Mouse (Mus musculus): ENCODE results near the gene Slc18b1. TPM values are rescaled to one million over a fixed set of nuclear protein-coding genes. Genes with fewer than 3 reads are reported as not detected.

Slc18b1 gene
- polyA plus RNA-seq, 1 experiment from 2014 or later, result 15.8 TPM

DNA sequence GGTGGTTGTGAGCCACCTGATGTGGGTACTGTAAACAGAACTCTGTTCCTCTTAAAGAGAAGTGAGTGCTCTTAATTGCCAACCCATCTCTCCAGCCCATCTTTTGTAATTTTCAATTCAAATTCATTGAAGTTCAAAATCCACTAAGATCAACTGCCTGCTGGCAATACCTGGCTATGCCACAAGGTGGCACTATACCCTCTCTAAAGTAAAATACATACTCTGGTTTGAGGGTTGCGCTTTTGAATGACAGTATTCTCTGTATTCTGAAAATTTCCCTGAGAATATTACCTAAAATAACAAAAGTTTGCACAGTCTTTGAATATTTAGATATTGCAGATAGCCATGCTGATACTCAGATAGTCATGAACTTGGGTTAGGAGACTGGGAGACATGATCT, 18.4 kb downstream of the Slc18b1 start:
- no peaks in the 10 kb centered on the region for H3K27me3 ChIP-seq (ENCODE audit: control insufficient read depth, insufficient read depth, low read length)
- no peak overlapping the region for H3K27ac ChIP-seq (ENCODE audit: low read depth, low read length)
- no peaks in the 10 kb centered on the region for H3K36me3 ChIP-seq (ENCODE audit: control insufficient read depth, insufficient read depth, low read length)
- no peak overlapping the region for H3K9ac ChIP-seq (ENCODE audit: low read length)
- ATAC-seq (ENCODE audit: insufficient read depth, low FRiP score, low TSS enrichment) (peak; percentile 28), DNase-seq (ENCODE audit: low spot score) (peak; percentile 72)
- H3K4me3 ChIP-seq (ENCODE audit: low read depth, low read length), result no peak overlapping the region
- H3K9me3 ChIP-seq (ENCODE audit: control insufficient read depth, low read length), result no peaks in the 10 kb centered on the region
- no peak overlapping the region for H3K4me2 ChIP-seq (ENCODE audit: low read depth)
- 60% methylated on average over 1 of the region's 1 CpGs for WGBS
- no peaks in the 10 kb centered on the region for H3K4me1 ChIP-seq (ENCODE audit: control insufficient read depth, insufficient read depth, low read length)

DNA sequence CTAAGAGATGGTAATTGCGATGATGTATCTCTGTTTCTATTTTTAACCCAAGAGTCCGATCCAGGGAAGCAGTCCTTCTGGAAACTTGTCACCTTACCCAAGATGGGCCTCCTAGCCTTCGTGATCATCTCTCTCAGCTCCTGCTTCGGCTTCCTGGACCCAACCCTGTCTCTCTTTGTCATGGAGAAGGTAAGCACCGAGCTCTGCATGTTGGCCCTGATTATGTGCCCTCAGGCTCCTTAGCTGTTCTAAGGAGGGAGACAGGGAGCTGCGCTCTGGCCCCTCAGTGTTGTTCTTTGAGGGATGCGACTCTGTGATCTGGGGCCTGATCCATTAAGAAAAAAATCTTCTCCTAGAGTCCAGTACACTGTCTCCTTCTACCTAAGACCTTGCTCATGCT, 19.5 kb downstream of the Slc18b1 start:
- DNase-seq (ENCODE audit: low spot score) (no peak), ATAC-seq (ENCODE audit: insufficient read depth, low FRiP score, low TSS enrichment) (no peak)
- no peaks in the 10 kb centered on the region for H3K4me1 ChIP-seq (ENCODE audit: control insufficient read depth, insufficient read depth, low read length)
- 91% methylated on average over 7 of the region's 7 CpGs for WGBS
- no peak overlapping the region for H3K27ac ChIP-seq (ENCODE audit: low read depth, low read length)
- H3K4me3 ChIP-seq (ENCODE audit: low read depth, low read length), result no peak overlapping the region
- H3K4me2 ChIP-seq (ENCODE audit: low read depth), result no peak overlapping the region
- no peaks in the 10 kb centered on the region for H3K9me3 ChIP-seq (ENCODE audit: control insufficient read depth, low read length)
- H3K27me3 ChIP-seq (ENCODE audit: control insufficient read depth, insufficient read depth, low read length), result no peaks in the 10 kb centered on the region
- no peak overlapping the region for H3K9ac ChIP-seq (ENCODE audit: low read length)
- H3K36me3 ChIP-seq (ENCODE audit: control insufficient read depth, insufficient read depth, low read length), result no peaks in the 10 kb centered on the region

DNA sequence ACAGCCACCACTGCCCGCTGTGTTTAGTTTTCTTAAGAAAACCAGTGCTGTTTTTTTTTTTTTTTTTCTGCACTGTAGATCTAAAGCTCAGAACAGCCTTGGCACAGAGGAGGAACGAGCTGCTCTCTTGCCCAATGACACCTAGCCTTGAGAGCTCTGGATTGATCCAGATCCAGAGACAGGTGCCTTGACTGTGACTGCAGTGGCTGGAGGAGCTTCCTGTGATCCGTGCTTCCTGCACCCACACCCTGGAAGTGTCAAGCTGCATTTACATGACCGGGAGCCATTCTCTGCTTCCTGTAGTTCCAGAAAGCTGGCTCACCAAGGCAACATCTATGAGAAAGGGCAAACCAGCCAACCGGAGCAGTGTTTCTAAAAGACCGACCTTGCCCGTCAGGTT, 29.7 kb downstream of the Slc18b1 start:
- H3K27ac ChIP-seq (ENCODE audit: low read depth, low read length), result no peak overlapping the region
- WGBS, result 88% methylated on average over 7 of the region's 7 CpGs

DNA sequence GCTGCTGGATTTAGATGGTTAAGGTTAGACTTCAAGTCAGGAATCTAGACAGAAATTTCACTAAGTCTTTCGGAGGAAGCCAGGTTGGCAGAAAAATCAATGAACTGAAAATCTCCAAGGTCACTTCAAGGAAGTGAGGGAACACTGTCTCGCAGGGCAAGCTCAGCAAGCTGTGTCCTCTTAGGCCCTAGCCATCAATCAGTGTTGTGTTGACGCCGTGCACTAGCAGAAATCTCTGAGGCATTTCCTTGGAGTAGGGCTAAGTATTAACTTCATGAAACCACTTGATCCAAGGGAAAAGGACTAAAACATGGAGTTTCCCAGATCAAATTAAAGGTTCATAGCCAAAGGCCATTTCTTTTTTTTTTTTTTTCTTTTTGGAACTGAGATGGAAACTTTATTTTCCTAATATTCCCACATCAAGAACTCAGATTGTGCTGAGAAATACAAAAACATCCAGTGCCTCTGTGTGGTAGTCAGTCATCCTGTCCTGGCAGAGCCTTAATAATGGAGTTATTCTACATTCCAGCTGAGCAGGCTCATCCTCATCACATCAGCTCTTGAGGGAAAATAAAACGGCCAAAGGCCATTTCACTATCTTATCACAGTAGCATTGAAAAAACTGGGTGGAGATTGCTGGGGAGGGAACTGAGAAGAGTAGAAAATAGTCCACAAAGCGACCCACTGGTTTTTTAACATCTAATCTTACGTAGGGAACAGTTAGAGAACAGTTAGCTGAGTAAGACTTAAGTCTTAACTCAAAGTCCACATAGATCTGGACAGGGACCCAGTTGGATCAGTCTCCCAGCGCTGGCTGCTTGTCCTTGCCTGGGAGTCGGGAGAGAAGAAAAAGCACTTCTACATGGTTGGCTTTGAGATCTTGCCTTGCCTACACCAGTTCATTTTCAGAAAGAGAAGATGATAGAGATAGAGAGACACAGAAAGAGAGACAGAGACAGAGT, 39.5 kb downstream of the Slc18b1 start:
- ATAC-seq (ENCODE audit: insufficient read depth, low FRiP score, low TSS enrichment) (no peak), DNase-seq (ENCODE audit: low spot score) (no peak)
- Histone ChIP-seq H3K27ac (ENCODE audit: low read depth, low read length) (no peak overlapping the region), H3K36me3 (ENCODE audit: control insufficient read depth, insufficient read depth, low read length) (no peaks in the 10 kb centered on the region), H3K9ac (ENCODE audit: low read length) (no peak overlapping the region), H3K4me1 (ENCODE audit: control insufficient read depth, insufficient read depth, low read length) (no peaks in the 10 kb centered on the region), H3K9me3 (ENCODE audit: control insufficient read depth, low read length) (no peaks in the 10 kb centered on the region), H3K4me3 (ENCODE audit: low read depth, low read length) (no peak overlapping the region), H3K27me3 (ENCODE audit: control insufficient read depth, insufficient read depth, low read length) (no peaks in the 10 kb centered on the region), H3K4me2 (ENCODE audit: low read depth) (no peak overlapping the region)
- WGBS, result 75% methylated on average over 9 of the region's 9 CpGs

More for the DNA sequence above, 29.7 kb downstream of the Slc18b1 start:
- Histone ChIP-seq H3K9ac (ENCODE audit: low read length) (no peak overlapping the region), H3K27me3 (ENCODE audit: control insufficient read depth, insufficient read depth, low read length) (no peaks in the 10 kb centered on the region), H3K9me3 (ENCODE audit: control insufficient read depth, low read length) (no peaks in the 10 kb centered on the region), H3K4me3 (ENCODE audit: low read depth, low read length) (no peak overlapping the region), H3K4me1 (ENCODE audit: control insufficient read depth, insufficient read depth, low read length) (no peaks in the 10 kb centered on the region), H3K4me2 (ENCODE audit: low read depth) (no peak overlapping the region), H3K36me3 (ENCODE audit: control insufficient read depth, insufficient read depth, low read length) (no peaks in the 10 kb centered on the region)
- DNase-seq (ENCODE audit: low spot score) (no peak), ATAC-seq (ENCODE audit: insufficient read depth, low FRiP score, low TSS enrichment) (no peak)

DNA sequence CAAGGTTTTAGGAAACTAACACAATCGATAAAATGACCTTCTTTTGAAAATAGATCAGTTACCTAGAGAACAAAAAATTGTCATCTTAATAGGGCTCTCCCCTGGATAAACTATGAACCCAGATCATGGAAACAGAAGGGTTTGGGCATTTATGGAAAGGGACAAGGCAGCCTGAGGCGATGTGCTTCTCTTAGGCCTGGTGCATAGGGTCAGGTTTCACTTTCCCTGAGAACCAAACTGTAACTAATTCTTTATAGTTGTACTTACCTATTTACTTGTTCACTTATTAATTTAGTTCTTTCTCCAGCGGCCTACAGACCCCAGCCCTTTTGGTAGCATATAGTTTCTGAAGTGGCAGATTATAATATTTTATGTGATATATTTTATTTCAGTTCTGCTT, 40.3 kb downstream of the Slc18b1 start:
- Histone ChIP-seq H3K9ac (ENCODE audit: low read length) (no peak overlapping the region), H3K36me3 (ENCODE audit: control insufficient read depth, insufficient read depth, low read length) (no peaks in the 10 kb centered on the region), H3K27me3 (ENCODE audit: control insufficient read depth, insufficient read depth, low read length) (no peaks in the 10 kb centered on the region), H3K4me3 (ENCODE audit: low read depth, low read length) (no peak overlapping the region), H3K4me2 (ENCODE audit: low read depth) (no peak overlapping the region), H3K9me3 (ENCODE audit: control insufficient read depth, low read length) (no peaks in the 10 kb centered on the region), H3K27ac (ENCODE audit: low read depth, low read length) (no peak overlapping the region), H3K4me1 (ENCODE audit: control insufficient read depth, insufficient read depth, low read length) (no peaks in the 10 kb centered on the region)
- 77% methylated on average over 3 of the region's 3 CpGs for WGBS
- DNase-seq (ENCODE audit: low spot score) (no peak), ATAC-seq (ENCODE audit: insufficient read depth, low FRiP score, low TSS enrichment) (no peak)

DNA sequence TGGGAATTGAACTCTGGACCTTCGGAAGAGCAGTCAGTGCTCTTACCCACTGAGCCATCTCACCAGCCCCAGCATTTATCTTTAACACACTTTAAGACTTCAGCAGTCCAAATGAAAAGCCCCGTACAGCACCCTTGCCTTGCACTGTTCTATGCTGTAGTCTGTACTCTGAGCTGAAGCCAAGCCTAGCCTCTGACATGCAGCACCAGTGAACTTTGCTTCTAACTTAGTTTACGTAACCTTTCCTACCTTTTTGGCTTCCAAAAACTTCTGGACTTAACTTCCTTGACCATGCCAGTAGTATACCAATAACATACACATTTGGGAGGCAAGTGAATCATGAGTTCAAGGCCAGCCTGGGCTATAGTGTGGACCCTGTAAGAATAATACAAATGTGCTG, 42.1 kb downstream of the Slc18b1 start:
- H3K4me1 ChIP-seq (ENCODE audit: control insufficient read depth, insufficient read depth, low read length), result no peaks in the 10 kb centered on the region
- no peaks in the 10 kb centered on the region for H3K9me3 ChIP-seq (ENCODE audit: control insufficient read depth, low read length)
- H3K27ac ChIP-seq (ENCODE audit: low read depth, low read length), result no peak overlapping the region
- H3K9ac ChIP-seq (ENCODE audit: low read length), result no peak overlapping the region
- H3K4me3 ChIP-seq (ENCODE audit: low read depth, low read length), result no peak overlapping the region
- WGBS, result 92% methylated on average over 3 of the region's 3 CpGs
- no peak for ATAC-seq (ENCODE audit: insufficient read depth, low FRiP score, low TSS enrichment)
- no peak for DNase-seq (ENCODE audit: low spot score)
- no peak overlapping the region for H3K4me2 ChIP-seq (ENCODE audit: low read depth)
- H3K27me3 ChIP-seq (ENCODE audit: control insufficient read depth, insufficient read depth, low read length), result no peaks in the 10 kb centered on the region
- no peaks in the 10 kb centered on the region for H3K36me3 ChIP-seq (ENCODE audit: control insufficient read depth, insufficient read depth, low read length)

DNA sequence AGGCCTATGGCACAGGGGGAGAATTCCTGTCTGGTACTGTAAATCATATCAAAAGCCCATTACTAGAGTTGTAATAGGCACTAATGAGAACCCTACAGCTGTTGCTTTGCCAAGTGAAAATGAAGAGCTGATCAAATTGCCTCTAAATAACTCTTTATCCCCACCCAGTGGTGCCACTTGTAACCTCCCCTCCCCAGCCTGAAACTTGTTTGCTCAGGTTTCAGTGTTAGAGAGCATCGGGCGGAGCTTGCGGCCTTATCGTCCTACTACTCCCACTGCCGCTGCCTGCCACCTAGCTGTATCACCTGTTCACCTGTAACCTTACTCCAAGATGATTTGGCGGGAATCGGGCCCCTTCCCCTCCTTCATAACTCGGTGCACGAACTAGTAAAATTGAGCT, 42.6 kb downstream of the Slc18b1 start:
- no peak for DNase-seq (ENCODE audit: low spot score)
- WGBS, result 50% methylated on average over 9 of the region's 9 CpGs
- ATAC-seq (ENCODE audit: insufficient read depth, low FRiP score, low TSS enrichment), result no peak
- H3K27me3 ChIP-seq (ENCODE audit: control insufficient read depth, insufficient read depth, low read length), result no peaks in the 10 kb centered on the region
- no peak overlapping the region for H3K27ac ChIP-seq (ENCODE audit: low read depth, low read length)
- no peak overlapping the region for H3K9ac ChIP-seq (ENCODE audit: low read length)
- no peaks in the 10 kb centered on the region for H3K4me1 ChIP-seq (ENCODE audit: control insufficient read depth, insufficient read depth, low read length)
- no peak overlapping the region for H3K4me3 ChIP-seq (ENCODE audit: low read depth, low read length)
- H3K36me3 ChIP-seq (ENCODE audit: control insufficient read depth, insufficient read depth, low read length), result no peaks in the 10 kb centered on the region
- H3K9me3 ChIP-seq (ENCODE audit: control insufficient read depth, low read length), result no peaks in the 10 kb centered on the region
- H3K4me2 ChIP-seq (ENCODE audit: low read depth), result no peak overlapping the region

DNA sequence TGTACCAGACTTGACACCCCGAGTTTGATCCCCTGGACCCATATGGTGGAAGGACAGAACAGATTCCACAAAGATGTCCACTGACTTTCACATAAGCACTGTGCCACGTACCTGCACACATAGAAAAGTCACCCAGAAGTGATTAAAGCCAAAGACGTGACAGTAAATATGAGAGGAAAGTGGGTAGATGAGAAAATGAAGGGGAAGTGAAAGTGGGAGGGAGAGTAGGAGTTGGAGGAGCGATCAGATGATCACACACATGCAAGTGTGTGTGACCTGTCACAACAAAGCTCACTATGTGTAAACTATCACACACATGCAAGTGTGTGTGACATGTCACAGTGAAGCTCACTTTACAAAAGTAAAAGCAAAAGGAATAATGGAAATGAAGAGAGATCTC, 43.7 kb downstream of the Slc18b1 start:
- no peak overlapping the region for H3K4me2 ChIP-seq (ENCODE audit: low read depth)
- no peaks in the 10 kb centered on the region for H3K4me1 ChIP-seq (ENCODE audit: control insufficient read depth, insufficient read depth, low read length)
- ATAC-seq (ENCODE audit: insufficient read depth, low FRiP score, low TSS enrichment) (no peak), DNase-seq (ENCODE audit: low spot score) (no peak)
- H3K27me3 ChIP-seq (ENCODE audit: control insufficient read depth, insufficient read depth, low read length), result no peaks in the 10 kb centered on the region
- no peak overlapping the region for H3K4me3 ChIP-seq (ENCODE audit: low read depth, low read length)
- 88% methylated on average over 4 of the region's 4 CpGs for WGBS
- H3K27ac ChIP-seq (ENCODE audit: low read depth, low read length), result no peak overlapping the region
- no peaks in the 10 kb centered on the region for H3K36me3 ChIP-seq (ENCODE audit: control insufficient read depth, insufficient read depth, low read length)
- no peak overlapping the region for H3K9ac ChIP-seq (ENCODE audit: low read length)
- no peaks in the 10 kb centered on the region for H3K9me3 ChIP-seq (ENCODE audit: control insufficient read depth, low read length)

DNA sequence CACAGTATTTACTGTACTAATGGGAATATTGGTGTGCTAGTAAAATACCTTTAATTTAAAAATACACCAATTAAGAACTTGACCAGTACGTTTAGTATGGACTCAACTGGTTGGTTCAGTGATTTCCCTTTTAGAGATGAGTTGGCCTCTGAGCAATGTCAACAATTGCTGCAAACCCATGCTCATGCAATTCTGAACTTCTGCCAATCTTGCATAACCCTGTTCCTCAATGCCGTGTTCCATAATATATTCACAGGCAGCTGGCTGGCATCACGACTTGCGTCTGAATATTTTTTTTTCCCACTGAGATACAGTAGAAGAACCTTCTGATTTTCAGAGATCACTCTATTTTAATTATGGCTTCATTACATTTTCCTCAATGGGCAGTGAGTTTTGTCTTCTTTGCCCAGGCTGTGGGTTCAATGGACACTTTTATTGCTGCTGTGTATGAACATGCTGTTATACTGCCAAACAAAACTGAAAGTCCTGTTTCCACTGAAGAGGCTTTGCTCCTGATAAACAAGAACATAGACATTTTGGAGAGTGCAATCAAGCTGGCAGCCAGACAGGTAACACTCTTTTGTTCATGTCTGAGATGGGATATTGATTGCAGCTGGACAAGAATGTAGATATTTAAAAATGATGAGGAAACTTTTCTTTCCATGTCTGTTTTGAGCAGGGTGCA, 54.6 kb downstream of the Slc18b1 start, which contains the start of gene Vnn3:
TSS of gene Vnn3 (plus strand) at position 235 of the 685 bp plus-strand sequence.
- DNase-seq (ENCODE audit: low spot score) (no peak), ATAC-seq (ENCODE audit: insufficient read depth, low FRiP score, low TSS enrichment) (no peak)
- WGBS, result 91% methylated on average over 4 of the region's 4 CpGs

More for the DNA sequence above, 54.6 kb downstream of the Slc18b1 start, which contains the start of gene Vnn3:
- H3K9ac ChIP-seq (ENCODE audit: low read length), result no peak within 1 kb of the TSS
- no peak within 1 kb of the TSS for H3K4me2 ChIP-seq (ENCODE audit: low read depth)
- H3K4me3 ChIP-seq (ENCODE audit: low read depth, low read length), result no peak within 1 kb of the TSS
- no peaks in the 10 kb centered on the region for H3K27me3 ChIP-seq (ENCODE audit: control insufficient read depth, insufficient read depth, low read length)
- no peak within 1 kb of the TSS for H3K27ac ChIP-seq (ENCODE audit: low read depth, low read length)
- no peaks in the 10 kb centered on the region for H3K4me1 ChIP-seq (ENCODE audit: control insufficient read depth, insufficient read depth, low read length)
- H3K36me3 ChIP-seq (ENCODE audit: control insufficient read depth, insufficient read depth, low read length), result no peaks in the 10 kb centered on the region
- no peaks in the 10 kb centered on the region for H3K9me3 ChIP-seq (ENCODE audit: control insufficient read depth, low read length)
